In genomic region chr5:107167373-107167772, GRCm38 (mm10) we compare ENCODE assay signal across 8 mouse cellular contexts.
DNase-seq lines count a peak whose midpoint lies in the region; ATAC-seq and TF ChIP-seq lines count a peak whose summit lies in the region.

No protein-coding gene starts in this region.

- peak overlapping the region; percentile 49 for H3K4me3 ChIP-seq in layer of hippocampus, adult 2 months
- no peak overlapping the region for H3K4me3 ChIP-seq in forebrain, embryonic 13.5 days
- H3K4me3 ChIP-seq in liver, embryonic 15.5 days (replicated peaks), result no peak overlapping the region

- WGBS in forebrain, embryonic 13.5 days, result 44% methylated on average over 12 of the region's 12 CpGs
- WGBS in liver, embryonic 15.5 days (ENCODE audit: insufficient replicate concordance), result 63% methylated on average over 12 of the region's 12 CpGs

- H3K27me3 ChIP-seq in forebrain, embryonic 13.5 days, result peaks cover 47% of the 10 kb centered on the region
- H3K27me3 ChIP-seq in liver, embryonic 15.5 days, result no peaks in the 10 kb centered on the region

- peak overlapping the region; percentile 88 for H3K27ac ChIP-seq in layer of hippocampus, adult 2 months
- no peak overlapping the region for H3K27ac ChIP-seq in forebrain, embryonic 13.5 days
- peak overlapping the region; percentile 24; the same call in 1 of the 2 replicates for H3K27ac ChIP-seq in liver, embryonic 15.5 days (replicated peaks)

- H3K4me2 ChIP-seq in forebrain, embryonic 13.5 days, result peak overlapping the region; percentile 32
- no peak overlapping the region for H3K4me2 ChIP-seq in liver, embryonic 15.5 days

- DNase-seq in layer of hippocampus, adult 2 months (ENCODE audit: low spot score in 2 of 2), result no peak
- DNase-seq in layer of hippocampus, adult 9-11 months, result no peak
- peak; percentile 28 for DNase-seq in cerebellum, adult 11-12 months
- DNase-seq in ovary, postnatal 36 days (ENCODE audit: low spot score), result no peak
- no peak for DNase-seq in testis, postnatal 14 days (ENCODE audit: low spot score)
- DNase-seq in lung, postnatal 36 days, result no peak

- peaks cover 21% of the 10 kb centered on the region for H3K4me1 ChIP-seq in forebrain, embryonic 13.5 days
- peaks cover 9% of the 10 kb centered on the region; the same call in 1 of the 2 replicates for H3K4me1 ChIP-seq in liver, embryonic 15.5 days (replicated peaks)

- H3K36me3 ChIP-seq in forebrain, embryonic 13.5 days (ENCODE audit: poor library complexity, severe bottlenecking), result no peaks in the 10 kb centered on the region
- H3K36me3 ChIP-seq in liver, embryonic 15.5 days (replicated peaks), result no peaks in the 10 kb centered on the region

- no peaks in the 10 kb centered on the region for H3K9me3 ChIP-seq in forebrain, embryonic 13.5 days (replicated peaks)
- no peaks in the 10 kb centered on the region for H3K9me3 ChIP-seq in liver, embryonic 15.5 days (replicated peaks)

- no peak for TF ChIP-seq CTCF in layer of hippocampus, adult 2 months (conservative IDR thresholded peaks at IDR 0.05)

- no peak overlapping the region for H3K9ac ChIP-seq in forebrain, embryonic 13.5 days
- H3K9ac ChIP-seq in liver, embryonic 15.5 days, result no peak overlapping the region

- ATAC-seq in forebrain, embryonic 13.5 days, result peak; percentile 39
- ATAC-seq in liver, embryonic 15.5 days (ENCODE audit: insufficient read depth), result no peak
